Mouse (Mus musculus) CH12.LX (cell line): ENCODE data around the gene Prune2.

Experiments
- CTCF ChIP-seq, 2 experiments: IDR thresholded peaks in 1 of 2; conservative IDR thresholded peaks in 1 of 2; 2 replicates each; pipeline ENCODE4 v1.5.1; 2011 to 2012; ENCODE audit warnings: low read depth in 2 of 2, low read length in 2 of 2, improper control_type of control experiment in 1 of 2, inconsistent platforms in 1 of 2, mild to moderate bottlenecking in 1 of 2, moderate library complexity in 1 of 2
- NRF1 ChIP-seq: IDR thresholded peaks from 2 replicates; pipeline ENCODE4 v1.6.1; 2014; ENCODE audit warnings: low read depth, mild to moderate bottlenecking, inconsistent platforms, low read length, improper control_type of control experiment, moderate library complexity
- POLR2A ChIP-seq: IDR thresholded peaks from 2 replicates; pipeline ENCODE4 v1.6.1; 2011; ENCODE audit warnings: low read depth, mild to moderate bottlenecking, improper control_type of control experiment, low read length
- ZC3H11A ChIP-seq: IDR thresholded peaks from 2 replicates; pipeline ENCODE4 v1.6.1; 2012; ENCODE audit warnings: low read depth, mild to moderate bottlenecking, inconsistent platforms, low read length, improper control_type of control experiment

- TF ChIP-seq ZC3H11A (no peak), POLR2A (no peak), NRF1 (no peak), CTCF (conservative IDR thresholded peaks at IDR 0.05 in 1 of 2, IDR thresholded peaks at IDR 0.05 in 1 of 2; ENCODE audit: low read depth in 2 of 2, low read length in 2 of 2) (no peak)
Measured at GRCm38 (mm10) chr19:17064421-17064820, 108.5 kb downstream of the Prune2 start.
